ENCODE assay signal across 31 mouse cellular contexts in genomic region chr12:39952854-39953253, GRCm38 (mm10).
DNase-seq lines count a peak whose midpoint lies in the region; ATAC-seq and TF ChIP-seq lines count a peak whose summit lies in the region.
"Had no signal": no experiment of that assay in that cellular context is flagged by ENCODE, and none has a peak within 500 bp of the region (broad histone marks: within the 10 kb centered on the region; RNA-seq: fewer than 3 reads in every experiment).

No protein-coding gene starts in this region.

- no peak for ATAC-seq in kidney, embryonic 15.5 days (replicated peaks; ENCODE audit: low FRiP score)
- ATAC-seq in intestine, embryonic 15.5 days = peak; percentile 64
- no peak for ATAC-seq in forebrain, embryonic 11.5 days (replicated peaks; ENCODE audit: low FRiP score)
- ATAC-seq: activated CD4-positive, CD25-positive, alpha-beta regulatory T cell, adult 4 months; forebrain, postnatal 0 days; hindbrain, embryonic 16.5 days; lung, postnatal 0 days had no signal

- H3K9ac ChIP-seq in heart, adult 2 months (ENCODE audit: low read depth, low read length) = no peak overlapping the region
- H3K9ac ChIP-seq in kidney, embryonic 15.5 days = no peak overlapping the region
- no peak overlapping the region for H3K9ac ChIP-seq in intestine, embryonic 15.5 days
- H3K9ac ChIP-seq in forebrain, embryonic 11.5 days (ENCODE audit: low read length) = no peak overlapping the region
- H3K9ac ChIP-seq: forebrain, embryonic 12.5 days; forebrain, postnatal 0 days; heart, embryonic 13.5 days; midbrain, embryonic 12.5 days; neural tube, embryonic 12.5 days had no signal

- no peaks in the 10 kb centered on the region for H3K27me3 ChIP-seq in heart, adult 2 months (ENCODE audit: control insufficient read depth, insufficient read depth, low read length)
- no peaks in the 10 kb centered on the region for H3K27me3 ChIP-seq in kidney, embryonic 15.5 days
- no peaks in the 10 kb centered on the region for H3K27me3 ChIP-seq in intestine, embryonic 15.5 days (replicated peaks)
- no peaks in the 10 kb centered on the region for H3K27me3 ChIP-seq in small intestine, adult 2 months (ENCODE audit: control insufficient read depth, insufficient read depth, low read length)
- H3K27me3 ChIP-seq in forebrain, embryonic 11.5 days (ENCODE audit: control insufficient read depth, insufficient read depth, low read length) = no peaks in the 10 kb centered on the region
- H3K27me3 ChIP-seq: forebrain, embryonic 12.5 days; heart, embryonic 13.5 days; megakaryocyte, embryonic 14.5 days; midbrain, embryonic 12.5 days; neural tube, embryonic 12.5 days had no signal

- DNase-seq in heart, adult 2 months = no peak
- no peak for DNase-seq in heart, adult 11 months
- DNase-seq in kidney, postnatal 14 days = peak; percentile 8
- no peak for DNase-seq in forebrain, embryonic 11.5 days (ENCODE audit: low spot score)
- DNase-seq: B cell, adult 2 months; cerebellum, adult 11 months; cerebellum, adult 9-10 months; forebrain, postnatal 0 days; heart, postnatal 10 days; layer of hippocampus, adult 9-11 months; lung, adult 18-20 months; lung, postnatal 4 days; right cerebral cortex, adult 18-20 months; right cerebral cortex, postnatal 4 days; thymus, adult 2 months; thymus, postnatal 36 days had no signal

- H3K4me1 ChIP-seq in heart, adult 2 months (ENCODE audit: control insufficient read depth, insufficient read depth, low read length) = no peaks in the 10 kb centered on the region; the same call in 1 of the 2 replicates
- 0 out of 2 replicates have a peak, but pooled peaks cover 5% of the 10 kb centered on the region for H3K4me1 ChIP-seq in kidney, embryonic 15.5 days
- H3K4me1 ChIP-seq in intestine, embryonic 15.5 days (replicated peaks) = no peaks in the 10 kb centered on the region
- H3K4me1 ChIP-seq in small intestine, adult 2 months (ENCODE audit: control insufficient read depth, insufficient read depth, insufficient read length, low read length) = peaks cover 11% of the 10 kb centered on the region
- 0 out of 2 replicates have a peak, but pooled peaks cover 2% of the 10 kb centered on the region for H3K4me1 ChIP-seq in forebrain, embryonic 11.5 days (replicated peaks; ENCODE audit: control insufficient read depth, insufficient read depth, low read length)
- H3K4me1 ChIP-seq: megakaryocyte, embryonic 14.5 days; neural tube, embryonic 12.5 days had no signal

- H3K4me2 ChIP-seq in kidney, embryonic 15.5 days = no peak overlapping the region
- H3K4me2 ChIP-seq in intestine, embryonic 15.5 days (replicated peaks) = no peak overlapping the region
- no peak overlapping the region for H3K4me2 ChIP-seq in forebrain, embryonic 11.5 days (ENCODE audit: low read depth, low read length, severe bottlenecking)
- H3K4me2 ChIP-seq: forebrain, embryonic 12.5 days; heart, embryonic 13.5 days; liver, embryonic 11.5 days; midbrain, embryonic 12.5 days; neural tube, embryonic 12.5 days had no signal

- TF ChIP-seq CTCF in heart, adult 2 months (IDR thresholded peaks at IDR 0.05) = no peak
- no peak for TF ChIP-seq CTCF in small intestine, adult 2 months (IDR thresholded peaks at IDR 0.05; ENCODE audit: extremely low read depth, insufficient read length, insufficient replicate concordance, low read depth, low read length)

- no peak overlapping the region for H3K4me3 ChIP-seq in heart, adult 2 months
- no peak overlapping the region for H3K4me3 ChIP-seq in kidney, embryonic 15.5 days (replicated peaks)
- no peak overlapping the region for H3K4me3 ChIP-seq in intestine, embryonic 15.5 days (replicated peaks)
- H3K4me3 ChIP-seq in small intestine, adult 2 months (ENCODE audit: low read depth, low read length) = no peak overlapping the region
- H3K4me3 ChIP-seq in forebrain, embryonic 11.5 days (ENCODE audit: low read depth, low read length) = no peak overlapping the region
- H3K4me3 ChIP-seq: erythroblast, embryonic 14.5 days; forebrain, embryonic 12.5 days; heart, embryonic 13.5 days; megakaryocyte, embryonic 14.5 days; midbrain, embryonic 12.5 days; myocyte; neural tube, embryonic 12.5 days had no signal

- no peak for TF ChIP-seq EP300 in heart, adult 2 months (IDR thresholded peaks at IDR 0.05; ENCODE audit: insufficient read depth, low read depth, low read length)

- intact Hi-C loops in heart, adult 2 months (cut with DNase I) = loop anchor here (2.0 to 5.0 kb wide), 2 partner anchors 64 to 84 kb away; no protein-coding TSS in a partner anchor

- 36% methylated on average over 4 of the region's 4 CpGs for WGBS in heart, adult 2 months
- 61% methylated on average over 4 of the region's 4 CpGs for WGBS in kidney, embryonic 15.5 days
- WGBS in intestine, embryonic 15.5 days = 52% methylated on average over 4 of the region's 4 CpGs
- WGBS in small intestine, adult 2 months = 20% methylated on average over 4 of the region's 4 CpGs
- 80% methylated on average over 4 of the region's 4 CpGs for WGBS in forebrain, embryonic 11.5 days

- peak overlapping the region; percentile 26 for H3K27ac ChIP-seq in heart, adult 2 months
- H3K27ac ChIP-seq in kidney, embryonic 15.5 days = no peak overlapping the region
- no peak overlapping the region for H3K27ac ChIP-seq in intestine, embryonic 15.5 days
- H3K27ac ChIP-seq in small intestine, adult 2 months (ENCODE audit: insufficient read depth, low read depth, low read length) = peak overlapping the region; percentile 81
- H3K27ac ChIP-seq in forebrain, embryonic 11.5 days (ENCODE audit: low read depth, low read length) = no peak overlapping the region
- H3K27ac ChIP-seq: forebrain, embryonic 12.5 days; heart, embryonic 13.5 days; kidney, postnatal 0 days; midbrain, embryonic 12.5 days; neural tube, embryonic 12.5 days had no signal

- no peak for TF ChIP-seq POLR2A in heart, adult 2 months (IDR thresholded peaks at IDR 0.05; ENCODE audit: insufficient read depth, low read depth, low read length)
- no peak for TF ChIP-seq POLR2A in small intestine, adult 2 months (IDR thresholded peaks at IDR 0.05; ENCODE audit: low read depth, low read length)

- H3K9me3 ChIP-seq in kidney, embryonic 15.5 days (replicated peaks) = no peaks in the 10 kb centered on the region
- no peaks in the 10 kb centered on the region for H3K9me3 ChIP-seq in intestine, embryonic 15.5 days
- no peaks in the 10 kb centered on the region for H3K9me3 ChIP-seq in forebrain, embryonic 11.5 days (ENCODE audit: control insufficient read depth, low read length)
- H3K9me3 ChIP-seq: forebrain, embryonic 12.5 days; heart, embryonic 13.5 days; megakaryocyte, embryonic 14.5 days; midbrain, embryonic 12.5 days; neural tube, embryonic 12.5 days had no signal

- H3K79me2 ChIP-seq in heart, adult 2 months (replicated peaks; ENCODE audit: control insufficient read depth, insufficient read depth, low read length) = no peaks in the 10 kb centered on the region

- H3K36me3 ChIP-seq in heart, adult 2 months (ENCODE audit: control insufficient read depth, insufficient read depth, low read length) = no peaks in the 10 kb centered on the region
- no peaks in the 10 kb centered on the region for H3K36me3 ChIP-seq in kidney, embryonic 15.5 days
- no peaks in the 10 kb centered on the region for H3K36me3 ChIP-seq in intestine, embryonic 15.5 days
- no peaks in the 10 kb centered on the region for H3K36me3 ChIP-seq in small intestine, adult 2 months (ENCODE audit: control insufficient read depth, insufficient read depth, low read length)
- H3K36me3 ChIP-seq in forebrain, embryonic 11.5 days (ENCODE audit: control insufficient read depth, insufficient read depth, low read length) = no peaks in the 10 kb centered on the region
- H3K36me3 ChIP-seq: forebrain, embryonic 12.5 days; heart, embryonic 13.5 days; midbrain, embryonic 12.5 days; neural tube, embryonic 12.5 days had no signal

Comparison
In these comparisons a context has a peak if more than half of its experiments do, and no peak if none do; other contexts are left out.
1. H3K27ac ChIP-seq: peak in heart, adult 2 months (single experiment) and small intestine, adult 2 months (single experiment); none in kidney, embryonic 15.5 days (single experiment), intestine, embryonic 15.5 days (single experiment) and forebrain, embryonic 11.5 days (single experiment).